Mouse (Mus musculus): ENCODE data around the gene Fignl1. TPM values are rescaled to one million over a fixed set of nuclear protein-coding genes. Genes with fewer than 3 reads are reported as not detected.

Fignl1 gene
- total and polyA plus RNA-seq, 3 experiments = 3.6 to 120 (median 97.4) TPM

GRCm38 (mm10) chr11:11737562-11737961 lies 71.2 kb downstream of the Fignl1 start:
- ATAC-seq (ENCODE audit: extremely low read depth, insufficient number of reproducible peaks, low FRiP score, poor library complexity, severe bottlenecking) (no peak), DNase-seq (ENCODE audit: low spot score) (no peak)
- H3K36me3 ChIP-seq (replicated peaks) = peaks cover 86% of the 10 kb centered on the region
- no peaks in the 10 kb centered on the region for H3K27me3 ChIP-seq (ENCODE audit: insufficient read depth, low read length)
- no peaks in the 10 kb centered on the region for H3K9me3 ChIP-seq (replicated peaks)
- no peak for TF ChIP-seq GATA2 (IDR thresholded peaks at IDR 0.05; ENCODE audit: borderline replicate concordance, low read depth, low read length)
- no peak for TF ChIP-seq CTCF (IDR thresholded peaks at IDR 0.05; ENCODE audit: low read depth, low read length)
- no peak for TF ChIP-seq TAL1 (conservative IDR thresholded peaks at IDR 0.05; ENCODE audit: low read depth, low read length)
- H3K4me1 ChIP-seq (ENCODE audit: insufficient read depth, low read depth, low read length) = peaks cover 86% of the 10 kb centered on the region
- no peak overlapping the region for H3K4me3 ChIP-seq (ENCODE audit: low read depth, low read length)

Other genes starting within 250 kb of the Fignl1 start
- not detected in 2 replicates for gene 4930512M02Rik, start 181.1 kb downstream of the Fignl1 start, total RNA-seq (2014; fragmentation: Nextera tagmentation)
- gene 4930512M02Rik, start 181.1 kb downstream of the Fignl1 start, total RNA-seq (2017) = 0.17 TPM in 1 of 2 replicates, not detected in the other
- gene 4930512M02Rik, start 181.1 kb downstream of the Fignl1 start, polyA plus RNA-seq (2012) = not detected in 2 replicates
- 143 and 149 TPM in 2 replicates for gene Ikzf1, start 124.0 kb downstream of the Fignl1 start, total RNA-seq (2014; fragmentation: Nextera tagmentation)
- gene Ikzf1, start 124.0 kb downstream of the Fignl1 start, total RNA-seq (2017) = 60.5 and 70.1 TPM in 2 replicates
- 214 and 245 TPM in 2 replicates for gene Ikzf1, start 124.0 kb downstream of the Fignl1 start, polyA plus RNA-seq (2012)
- gene Ddc, start 89.2 kb upstream of the Fignl1 start, total RNA-seq (2014; fragmentation: Nextera tagmentation) = not detected in 2 replicates
- gene Ddc, start 89.2 kb upstream of the Fignl1 start, total RNA-seq (2017) = 2.9 and 3.0 TPM in 2 replicates
- 0.08 and 0.13 TPM in 2 replicates for gene Ddc, start 89.2 kb upstream of the Fignl1 start, polyA plus RNA-seq (2012)
- 0.30 TPM in 1 of 2 replicates, not detected in the other for gene Grb10, start 229.7 kb upstream of the Fignl1 start, total RNA-seq (2014; fragmentation: Nextera tagmentation)
- gene Grb10, start 229.7 kb upstream of the Fignl1 start, total RNA-seq (2017) = 0.29 and 0.33 TPM in 2 replicates
- 0.08 TPM in 1 of 2 replicates, not detected in the other for gene Grb10, start 229.7 kb upstream of the Fignl1 start, polyA plus RNA-seq (2012)